Mouse (Mus musculus) neural tube, embryonic 12.5 days (tissue): ENCODE results near the gene Pga5. TPM values are rescaled to one million over a fixed set of nuclear protein-coding genes. Genes with fewer than 3 reads are reported as not detected.
A peak's percentile ranks its signal among the peaks of the same experiment; 100 is the strongest.

Source experiments
- ATAC-seq: fragments of 200-750 bp; cut with Nextera tagmentation; 2 replicates; pipeline ENCODE4 v1.8.0; 2017; ENCODE audit warnings: low read depth, mild to moderate bottlenecking, moderate TSS enrichment, moderate library complexity; ENCODE audit not compliant: low FRiP score
- H3K27ac ChIP-seq: fragments of 300-500 bp; sonication (generic); 2 replicates; pipeline ENCODE4 v1.5.1; 2016
- H3K27me3 ChIP-seq: fragments of 300-500 bp; sonication (generic); replicated peaks from 2 replicates; pipeline ENCODE4 v1.6.1; 2016; ENCODE audit warnings: mild to moderate bottlenecking
- H3K36me3 ChIP-seq: fragments of 300-500 bp; sonication (generic); 2 replicates; pipeline ENCODE4 v1.6.1; 2016; ENCODE audit warnings: mild to moderate bottlenecking
- H3K4me1 ChIP-seq: fragments of 300-500 bp; sonication (generic); 2 replicates; pipeline ENCODE4 v1.6.1; 2016
- H3K4me2 ChIP-seq: fragments of 300-500 bp; sonication (generic); replicated peaks from 2 replicates; pipeline ENCODE4 v1.6.1; 2016; ENCODE audit warnings: mild to moderate bottlenecking
- H3K4me3 ChIP-seq: fragments of 300-500 bp; sonication (generic); 2 replicates; pipeline ENCODE4 v1.5.1; 2016
- H3K9ac ChIP-seq: fragments of 300-500 bp; sonication (generic); 2 replicates; pipeline ENCODE4 v1.6.1; 2016; ENCODE audit warnings: mild to moderate bottlenecking
- H3K9me3 ChIP-seq: fragments of 300-500 bp; sonication (generic); 2 replicates; pipeline ENCODE4 v1.6.1; 2016; ENCODE audit warnings: mild to moderate bottlenecking
- WGBS: fragments of 180-500 bp; shearing (Covaris S2); methylation state at CpG from one replicate; pipeline ENCODE4 v1.1.7; 2016; 5-methylcytosine and 5-hydroxymethylcytosine counted together
- polyA plus RNA-seq: library from polyadenylated mRNA; unstranded; fragments of >200 nt; fragmentation: Nextera tagmentation; extraction: Ambion mirVana; gene quantifications from 2 replicates; pipeline ENCODE4 v1.2.1, GENCODE M21; 2016

Pga5 gene
- polyA plus RNA-seq, 1 experiment from 2014 or later = not detected

- Histone ChIP-seq H3K9ac (no peak overlapping the region), H3K4me1 (peaks cover 13% of the 10 kb centered on the region), H3K36me3 (peaks cover 41% of the 10 kb centered on the region), H3K27me3 (no peaks in the 10 kb centered on the region), H3K9me3 (no peaks in the 10 kb centered on the region), H3K4me2 (no peak overlapping the region), H3K4me3 (no peak overlapping the region), H3K27ac (no peak overlapping the region)
- no peak for ATAC-seq
- 96% methylated on average over 12 of the region's 12 CpGs for WGBS
Observed at GRCm38 (mm10) chr19:10712646-10713045, 34.8 kb upstream of the Pga5 start.

- Histone ChIP-seq H3K4me2 (no peak overlapping the region), H3K9me3 (no peaks in the 10 kb centered on the region), H3K4me1 (peaks cover 13% of the 10 kb centered on the region), H3K27me3 (no peaks in the 10 kb centered on the region), H3K36me3 (peaks cover 45% of the 10 kb centered on the region), H3K4me3 (no peak overlapping the region), H3K27ac (no peak overlapping the region), H3K9ac (no peak overlapping the region)
- ATAC-seq = no peak
- 92% methylated on average over 7 of the region's 7 CpGs for WGBS
Observed at GRCm38 (mm10) chr19:10712194-10712593, 34.3 kb upstream of the Pga5 start.

- peaks cover 13% of the 10 kb centered on the region for H3K4me1 ChIP-seq
- H3K27ac ChIP-seq = no peak overlapping the region
Observed at GRCm38 (mm10) chr19:10710751-10711150, 32.9 kb upstream of the Pga5 start.

GRCm38 (mm10) chr19:10710088-10710511, 32.2 kb upstream of the Pga5 start:
- Histone ChIP-seq H3K27ac (peak overlapping the region; percentile 82), H3K4me2 (peak overlapping the region; percentile 25; the same call in 1 of the 2 replicates), H3K9ac (no peak overlapping the region), H3K9me3 (no peaks in the 10 kb centered on the region), H3K27me3 (no peaks in the 10 kb centered on the region), H3K4me1 (peaks cover 13% of the 10 kb centered on the region), H3K36me3 (peaks cover 49% of the 10 kb centered on the region), H3K4me3 (no peak overlapping the region)
- WGBS = 78% methylated on average over 9 of the region's 9 CpGs
- peak; percentile 36 for ATAC-seq

More at GRCm38 (mm10) chr19:10710751-10711150, 32.9 kb upstream of the Pga5 start:
- peaks cover 49% of the 10 kb centered on the region for H3K36me3 ChIP-seq
- H3K9ac ChIP-seq = no peak overlapping the region
- no peak overlapping the region for H3K4me2 ChIP-seq
- no peaks in the 10 kb centered on the region for H3K9me3 ChIP-seq
- WGBS = 94% methylated on average over 4 of the region's 4 CpGs
- no peak overlapping the region for H3K4me3 ChIP-seq
- ATAC-seq = no peak
- H3K27me3 ChIP-seq = no peaks in the 10 kb centered on the region

GRCm38 (mm10) chr19:10709360-10710087, 31.7 kb upstream of the Pga5 start:
- peaks cover 49% of the 10 kb centered on the region for H3K36me3 ChIP-seq
- WGBS = 20% methylated on average over 8 of the region's 8 CpGs
- no peaks in the 10 kb centered on the region for H3K9me3 ChIP-seq
- peak overlapping the region; percentile 25 for H3K4me2 ChIP-seq
- H3K27me3 ChIP-seq = no peaks in the 10 kb centered on the region
- H3K9ac ChIP-seq = no peak overlapping the region
- peak overlapping the region; percentile 82 for H3K27ac ChIP-seq
- no peak overlapping the region for H3K4me3 ChIP-seq
- peak; percentile 83 for ATAC-seq
- H3K4me1 ChIP-seq = peaks cover 13% of the 10 kb centered on the region

- Histone ChIP-seq H3K27ac (no peak overlapping the region), H3K4me2 (0 out of 2 replicates have a peak overlapping the region, but pooled peaks have one; percentile 25), H3K27me3 (no peaks in the 10 kb centered on the region), H3K9ac (no peak overlapping the region), H3K36me3 (peaks cover 46% of the 10 kb centered on the region), H3K9me3 (no peaks in the 10 kb centered on the region), H3K4me3 (no peak overlapping the region), H3K4me1 (peaks cover 13% of the 10 kb centered on the region)
- 67% methylated on average over 6 of the region's 6 CpGs for WGBS
- 0 out of 2 replicates have a peak, but pooled peaks have one; percentile 2 for ATAC-seq
Observed at GRCm38 (mm10) chr19:10708900-10709299, 31.0 kb upstream of the Pga5 start.

GRCm38 (mm10) chr19:10707881-10708280, 30.0 kb upstream of the Pga5 start:
- peaks cover 35% of the 10 kb centered on the region for H3K36me3 ChIP-seq
- no peak for ATAC-seq
- WGBS = 90% methylated on average over 1 of the region's 1 CpGs
- H3K27ac ChIP-seq = no peak overlapping the region
- no peak overlapping the region for H3K4me2 ChIP-seq
- H3K4me1 ChIP-seq = peaks cover 13% of the 10 kb centered on the region
- H3K27me3 ChIP-seq = no peaks in the 10 kb centered on the region
- no peak overlapping the region for H3K9ac ChIP-seq
- no peaks in the 10 kb centered on the region for H3K9me3 ChIP-seq
- no peak overlapping the region for H3K4me3 ChIP-seq

GRCm38 (mm10) chr19:10707087-10707875, 29.4 kb upstream of the Pga5 start:
- Histone ChIP-seq H3K27me3 (no peaks in the 10 kb centered on the region), H3K27ac (no peak overlapping the region), H3K4me1 (peaks cover 13% of the 10 kb centered on the region), H3K9ac (no peak overlapping the region), H3K9me3 (no peaks in the 10 kb centered on the region), H3K36me3 (peaks cover 29% of the 10 kb centered on the region), H3K4me3 (no peak overlapping the region), H3K4me2 (no peak overlapping the region)
- ATAC-seq = no peak
- 80% methylated on average over 13 of the region's 13 CpGs for whole genome bisulfite sequencing

- no peak overlapping the region for H3K4me3 ChIP-seq
- H3K27ac ChIP-seq = no peak overlapping the region
- H3K9me3 ChIP-seq = no peaks in the 10 kb centered on the region
- H3K27me3 ChIP-seq = no peaks in the 10 kb centered on the region
- no peak overlapping the region for H3K9ac ChIP-seq
- peaks cover 9% of the 10 kb centered on the region for H3K36me3 ChIP-seq
- WGBS = 88% methylated on average over 8 of the region's 8 CpGs
- H3K4me1 ChIP-seq = peaks cover 25% of the 10 kb centered on the region
- no peak overlapping the region for H3K4me2 ChIP-seq
- no peak for ATAC-seq
Observed at GRCm38 (mm10) chr19:10703470-10703869, 25.6 kb upstream of the Pga5 start.

GRCm38 (mm10) chr19:10702125-10702524, 24.3 kb upstream of the Pga5 start:
- H3K9me3 ChIP-seq = no peaks in the 10 kb centered on the region
- no peaks in the 10 kb centered on the region for H3K27me3 ChIP-seq
- no peak for ATAC-seq
- no peak overlapping the region for H3K4me3 ChIP-seq
- peaks cover 35% of the 10 kb centered on the region for H3K4me1 ChIP-seq
- no peak overlapping the region for H3K27ac ChIP-seq
- WGBS = 81% methylated on average over 8 of the region's 8 CpGs
- no peak overlapping the region for H3K9ac ChIP-seq
- H3K36me3 ChIP-seq = peaks cover 3% of the 10 kb centered on the region
- no peak overlapping the region for H3K4me2 ChIP-seq

- Histone ChIP-seq H3K9me3 (no peaks in the 10 kb centered on the region), H3K4me3 (no peak overlapping the region), H3K27me3 (no peaks in the 10 kb centered on the region), H3K4me1 (peaks cover 36% of the 10 kb centered on the region), H3K9ac (no peak overlapping the region), H3K27ac (no peak overlapping the region), H3K36me3 (no peaks in the 10 kb centered on the region), H3K4me2 (no peak overlapping the region)
- ATAC-seq = no peak
- WGBS = 60% methylated on average over 6 of the region's 6 CpGs
Observed at GRCm38 (mm10) chr19:10701013-10701726, 23.3 kb upstream of the Pga5 start.

- no peaks in the 10 kb centered on the region for H3K27me3 ChIP-seq
- H3K4me2 ChIP-seq = no peak overlapping the region
- H3K9ac ChIP-seq = no peak overlapping the region
- no peaks in the 10 kb centered on the region for H3K9me3 ChIP-seq
- no peak overlapping the region for H3K27ac ChIP-seq
- no peak for ATAC-seq
- no peaks in the 10 kb centered on the region for H3K36me3 ChIP-seq
- H3K4me1 ChIP-seq = peaks cover 47% of the 10 kb centered on the region
- H3K4me3 ChIP-seq = no peak overlapping the region
- 81% methylated on average over 9 of the region's 9 CpGs for WGBS
Observed at GRCm38 (mm10) chr19:10699851-10700250, 22.0 kb upstream of the Pga5 start.
